Mouse (Mus musculus) midbrain, embryonic 12.5 days (tissue): ENCODE data around the gene Bcl7a. TPM values are rescaled to one million over a fixed set of nuclear protein-coding genes. Genes with fewer than 3 reads are reported as not detected.

Experiments used
- ATAC-seq: fragments of 200-750 bp; cut with Nextera tagmentation; 2 replicates; pipeline ENCODE4 v1.8.0; 2017; ENCODE audit warnings: low read depth, moderate TSS enrichment, moderate library complexity; ENCODE audit not compliant: low FRiP score
- H3K27ac ChIP-seq: fragments of 300-500 bp; sonication (generic); replicated peaks from 2 replicates; pipeline ENCODE4 v1.5.1; 2016; ENCODE audit warnings: mild to moderate bottlenecking
- H3K27me3 ChIP-seq: fragments of 300-500 bp; sonication (generic); 2 replicates; pipeline ENCODE4 v1.6.1; 2016; ENCODE audit warnings: mild to moderate bottlenecking
- H3K36me3 ChIP-seq: fragments of 300-500 bp; sonication (generic); 2 replicates; pipeline ENCODE4 v1.6.1; 2016
- H3K4me1 ChIP-seq: fragments of 300-500 bp; sonication (generic); 2 replicates; pipeline ENCODE4 v1.6.1; 2016
- H3K4me2 ChIP-seq: fragments of 300-500 bp; sonication (generic); replicated peaks from 2 replicates; pipeline ENCODE4 v1.6.1; 2016; ENCODE audit warnings: mild to moderate bottlenecking, moderate library complexity
- H3K4me3 ChIP-seq: fragments of 300-500 bp; sonication (generic); 2 replicates; pipeline ENCODE4 v1.5.1; 2016; ENCODE audit warnings: mild to moderate bottlenecking
- H3K9ac ChIP-seq: fragments of 300-500 bp; sonication (generic); replicated peaks from 2 replicates; pipeline ENCODE4 v1.6.1; 2016; ENCODE audit warnings: mild to moderate bottlenecking, moderate library complexity
- H3K9me3 ChIP-seq: fragments of 300-500 bp; sonication (generic); 2 replicates; pipeline ENCODE4 v1.6.1; 2016; ENCODE audit warnings: mild to moderate bottlenecking
- WGBS: fragments of 180-500 bp; shearing (Covaris S2); methylation state at CpG from one replicate; pipeline ENCODE4 v1.1.7; 2016; 5-methylcytosine and 5-hydroxymethylcytosine counted together
- polyA plus RNA-seq: library from polyadenylated mRNA; unstranded; fragments of >200 nt; fragmentation: Nextera tagmentation; extraction: Ambion mirVana; gene quantifications from 2 replicates; pipeline ENCODE4 v1.2.1, GENCODE M21; 2016

Bcl7a gene
- polyA plus RNA-seq, 1 experiment from 2014 or later, result 56.7 TPM

- Histone ChIP-seq H3K4me2 (no peak overlapping the region), H3K27me3 (no peaks in the 10 kb centered on the region), H3K4me1 (peaks cover 14% of the 10 kb centered on the region), H3K27ac (no peak overlapping the region), H3K9me3 (no peaks in the 10 kb centered on the region), H3K36me3 (no peaks in the 10 kb centered on the region), H3K4me3 (no peak overlapping the region), H3K9ac (no peak overlapping the region)
- ATAC-seq, result no peak
- 18% methylated on average over 3 of the region's 3 CpGs for WGBS
Observed at GRCm38 (mm10) chr5:123388452-123388851, 44.8 kb downstream of the Bcl7a start.

- Histone ChIP-seq H3K36me3 (no peaks in the 10 kb centered on the region), H3K4me2 (peak overlapping the region; percentile 66), H3K4me3 (peak overlapping the region; percentile 40), H3K9ac (peak overlapping the region; percentile 43), H3K4me1 (peaks cover 26% of the 10 kb centered on the region), H3K27me3 (no peaks in the 10 kb centered on the region), H3K9me3 (no peaks in the 10 kb centered on the region), H3K27ac (0 out of 2 replicates have a peak overlapping the region, but pooled peaks have one; percentile 25)
- 3% methylated on average over 17 of the region's 17 CpGs for WGBS
- no peak for ATAC-seq
Observed at GRCm38 (mm10) chr5:123390536-123391441, 47.2 kb downstream of the Bcl7a start.

- Histone ChIP-seq H3K36me3 (no peaks in the 10 kb centered on the region), H3K4me2 (peak overlapping the region; percentile 66), H3K9ac (peak overlapping the region; percentile 43), H3K4me1 (peaks cover 33% of the 10 kb centered on the region), H3K4me3 (peak overlapping the region; percentile 40), H3K27me3 (no peaks in the 10 kb centered on the region), H3K27ac (0 out of 2 replicates have a peak overlapping the region, but pooled peaks have one; percentile 25), H3K9me3 (no peaks in the 10 kb centered on the region)
- no peak for ATAC-seq
- 3% methylated on average over 5 of the region's 5 CpGs for WGBS
Observed at GRCm38 (mm10) chr5:123391442-123391809, 47.8 kb downstream of the Bcl7a start.

- Histone ChIP-seq H3K9ac (peak overlapping the region; percentile 43; the same call in 1 of the 2 replicates), H3K36me3 (no peaks in the 10 kb centered on the region), H3K4me3 (peak overlapping the region; percentile 71), H3K4me2 (peak overlapping the region; percentile 89), H3K4me1 (peaks cover 49% of the 10 kb centered on the region), H3K27me3 (no peaks in the 10 kb centered on the region), H3K27ac (peak overlapping the region; percentile 86), H3K9me3 (no peaks in the 10 kb centered on the region)
- no peak for ATAC-seq
- WGBS, result 28% methylated on average over 5 of the region's 5 CpGs
Observed at GRCm38 (mm10) chr5:123393786-123394302, 50.2 kb downstream of the Bcl7a start.

- WGBS, result under 1% methylated on average over 32 of the region's 50 CpGs
- H3K4me1 ChIP-seq, result peaks cover 49% of the 10 kb centered on the region
Observed at GRCm38 (mm10) chr5:123394303-123394956, 50.8 kb downstream of the Bcl7a start, which contains the start of gene Mlxip. Gene Mlxip, plus strand, starts transcription at chr5:123394798.

GRCm38 (mm10) chr5:123394957-123395881 is 51.6 kb downstream of the Bcl7a start:
- H3K4me3 ChIP-seq, result peak overlapping the region; percentile 71
- peaks cover 46% of the 10 kb centered on the region for H3K4me1 ChIP-seq
- WGBS, result under 1% methylated on average over 65 of the region's 65 CpGs

More at GRCm38 (mm10) chr5:123394303-123394956, 50.8 kb downstream of the Bcl7a start, which contains the start of gene Mlxip:
- peak within 1 kb of the TSS; percentile 71 for H3K4me3 ChIP-seq
- peak within 1 kb of the TSS; percentile 86 for H3K27ac ChIP-seq
- H3K27me3 ChIP-seq, result no peaks in the 10 kb centered on the region
- H3K36me3 ChIP-seq, result no peaks in the 10 kb centered on the region
- peak within 1 kb of the TSS; percentile 89 for H3K4me2 ChIP-seq
- ATAC-seq, result peak; percentile 94
- H3K9me3 ChIP-seq, result no peaks in the 10 kb centered on the region
- H3K9ac ChIP-seq, result peak within 1 kb of the TSS; percentile 91

GRCm38 (mm10) chr5:123396901-123397464 is 53.3 kb downstream of the Bcl7a start:
- peak overlapping the region; percentile 89 for H3K4me2 ChIP-seq
- peaks cover 35% of the 10 kb centered on the region for H3K4me1 ChIP-seq
- H3K27ac ChIP-seq, result no peak overlapping the region
- ATAC-seq, result no peak
- H3K9ac ChIP-seq, result peak overlapping the region; percentile 91
- H3K9me3 ChIP-seq, result no peaks in the 10 kb centered on the region
- no peaks in the 10 kb centered on the region for H3K36me3 ChIP-seq
- H3K4me3 ChIP-seq, result peak overlapping the region; percentile 71
- no peaks in the 10 kb centered on the region for H3K27me3 ChIP-seq
- 72% methylated on average over 8 of the region's 8 CpGs for WGBS

More at GRCm38 (mm10) chr5:123394957-123395881, 51.6 kb downstream of the Bcl7a start:
- ATAC-seq, result peak; percentile 54; the same call in 1 of the 2 replicates
- H3K9ac ChIP-seq, result peak overlapping the region; percentile 91
- no peaks in the 10 kb centered on the region for H3K36me3 ChIP-seq
- H3K4me2 ChIP-seq, result peak overlapping the region; percentile 89
- H3K27ac ChIP-seq, result peak overlapping the region; percentile 72
- H3K27me3 ChIP-seq, result no peaks in the 10 kb centered on the region
- no peaks in the 10 kb centered on the region for H3K9me3 ChIP-seq

- H3K9me3 ChIP-seq, result no peaks in the 10 kb centered on the region
- no peaks in the 10 kb centered on the region for H3K27me3 ChIP-seq
- H3K36me3 ChIP-seq, result no peaks in the 10 kb centered on the region
- 0 out of 2 replicates have a peak overlapping the region, but pooled peaks have one; percentile 28 for H3K9ac ChIP-seq
- H3K27ac ChIP-seq, result no peak overlapping the region
- H3K4me1 ChIP-seq, result peaks cover 35% of the 10 kb centered on the region
- peak overlapping the region; percentile 89 for H3K4me2 ChIP-seq
- ATAC-seq, result no peak
- 86% methylated on average over 11 of the region's 11 CpGs for WGBS
- no peak overlapping the region for H3K4me3 ChIP-seq
Observed at GRCm38 (mm10) chr5:123397786-123398185, 54.2 kb downstream of the Bcl7a start.

- no peaks in the 10 kb centered on the region for H3K9me3 ChIP-seq
- peaks cover 31% of the 10 kb centered on the region for H3K4me1 ChIP-seq
- H3K4me2 ChIP-seq, result no peak overlapping the region
- no peak overlapping the region for H3K4me3 ChIP-seq
- H3K36me3 ChIP-seq, result no peaks in the 10 kb centered on the region
- no peak overlapping the region for H3K9ac ChIP-seq
- no peak overlapping the region for H3K27ac ChIP-seq
- H3K27me3 ChIP-seq, result no peaks in the 10 kb centered on the region
- no peak for ATAC-seq
- WGBS, result 91% methylated on average over 4 of the region's 4 CpGs
Observed at GRCm38 (mm10) chr5:123398856-123399498, 55.3 kb downstream of the Bcl7a start.

- Histone ChIP-seq H3K9me3 (no peaks in the 10 kb centered on the region), H3K9ac (no peak overlapping the region), H3K27me3 (no peaks in the 10 kb centered on the region), H3K4me1 (no peaks in the 10 kb centered on the region; the same call in 1 of the 2 replicates), H3K4me2 (no peak overlapping the region), H3K36me3 (no peaks in the 10 kb centered on the region), H3K4me3 (no peak overlapping the region), H3K27ac (no peak overlapping the region)
- WGBS, result 94% methylated on average over 3 of the region's 3 CpGs
- ATAC-seq, result no peak
Observed at GRCm38 (mm10) chr5:123404480-123404879, 60.8 kb downstream of the Bcl7a start.
